Mouse (Mus musculus): ENCODE measurements around the gene Hnrnpab. TPM values are rescaled to one million over a fixed set of nuclear protein-coding genes. Genes with fewer than 3 reads are reported as not detected.
A peak's percentile ranks its signal among the peaks of the same experiment; 100 is the strongest.

The Hnrnpab gene
- total and polyA plus RNA-seq, 3 experiments: 893 to 2,181 (median 1,100) TPM

GRCm38 (mm10) chr11:51595459-51596083, 11.1 kb downstream of the Hnrnpab start:
- no peak for TF ChIP-seq KAT2A (IDR thresholded peaks at IDR 0.05; ENCODE audit: insufficient replicate concordance, low read length)
- TF ChIP-seq MXI1 (IDR thresholded peaks at IDR 0.05; ENCODE audit: low read depth, low read length): 0 out of 2 replicates have a peak, but pooled peaks have one; percentile 47
- no peak for TF ChIP-seq ZKSCAN1 (IDR thresholded peaks at IDR 0.05; ENCODE audit: borderline replicate concordance, low read depth, low read length)
- peak; percentile 77 for TF ChIP-seq ZMIZ1 (IDR thresholded peaks at IDR 0.05; ENCODE audit: low read depth, low read length)
- TF ChIP-seq CTCF (conservative IDR thresholded peaks at IDR 0.05 in 1 of 2, IDR thresholded peaks at IDR 0.05 in 1 of 2; ENCODE audit: low read depth in 2 of 2, low read length in 2 of 2): no peak
- TF ChIP-seq CHD1 (IDR thresholded peaks at IDR 0.05; ENCODE audit: low read depth, low read length): peak; percentile 78; the same call in 1 of the 2 replicates
- TF ChIP-seq TCF12 (IDR thresholded peaks at IDR 0.05; ENCODE audit: low read depth, low read length): no peak
- TF ChIP-seq USF2 (conservative IDR thresholded peaks at IDR 0.05; ENCODE audit: low read depth, low read length): no peak
- no peak for TF ChIP-seq NRF1 (IDR thresholded peaks at IDR 0.05; ENCODE audit: low read depth, low read length)
- peak; percentile 59 for TF ChIP-seq MAX (IDR thresholded peaks at IDR 0.05; ENCODE audit: low read length)
- TF ChIP-seq GABPA (IDR thresholded peaks at IDR 0.05; ENCODE audit: insufficient replicate concordance, low read depth, low read length): no peak
- TF ChIP-seq ZNF384 (IDR thresholded peaks at IDR 0.05; ENCODE audit: low read depth, low read length): no peak
- no peak for TF ChIP-seq POLR2A (IDR thresholded peaks at IDR 0.05; ENCODE audit: low read depth, low read length)
- 0 out of 2 replicates have a peak, but pooled peaks have one; percentile 28 for TF ChIP-seq MAFK (IDR thresholded peaks at IDR 0.05; ENCODE audit: insufficient replicate concordance, low read length)
- TF ChIP-seq HCFC1 (IDR thresholded peaks at IDR 0.05; ENCODE audit: low read depth, low read length): no peak
- no peak for TF ChIP-seq USF1 (IDR thresholded peaks at IDR 0.05; ENCODE audit: low read depth, low read length)
- peak; percentile 71 for TF ChIP-seq CHD2 (IDR thresholded peaks at IDR 0.05; ENCODE audit: low read length)
- peak; percentile 34; the same call in 1 of the 2 replicates for TF ChIP-seq RCOR1 (conservative IDR thresholded peaks at IDR 0.05; ENCODE audit: low read depth, low read length)
- no peak for TF ChIP-seq JUN (IDR thresholded peaks at IDR 0.05; ENCODE audit: insufficient read depth, low read depth, low read length)
- TF ChIP-seq ETS1 (conservative IDR thresholded peaks at IDR 0.05; ENCODE audit: low read depth, low read length): no peak
- TF ChIP-seq SIN3A (IDR thresholded peaks at IDR 0.05; ENCODE audit: low read length): peak; percentile 59; the same call in 1 of the 2 replicates
- peak; percentile 44; the same call in 1 of the 2 replicates for TF ChIP-seq BHLHE40 (IDR thresholded peaks at IDR 0.05; ENCODE audit: low read depth, low read length)
- TF ChIP-seq SMC3 (IDR thresholded peaks at IDR 0.05; ENCODE audit: low read depth, low read length): no peak; the same call in 1 of the 2 replicates
- TF ChIP-seq ELF1 (IDR thresholded peaks at IDR 0.05; ENCODE audit: low read depth, low read length): no peak
- TF ChIP-seq EP300 (IDR thresholded peaks at IDR 0.05; ENCODE audit: low read length): no peak
- TF ChIP-seq NELFE (IDR thresholded peaks at IDR 0.05; ENCODE audit: low read depth, low read length): peak; percentile 45; the same call in 1 of the 2 replicates
- TF ChIP-seq PAX5 (IDR thresholded peaks at IDR 0.05; ENCODE audit: low read length): no peak
- no peak for TF ChIP-seq IRF4 (IDR thresholded peaks at IDR 0.05; ENCODE audit: low read depth, low read length)
- peak; percentile 27; the same call in 1 of the 2 replicates for TF ChIP-seq MYC (IDR thresholded peaks at IDR 0.05; ENCODE audit: low read depth, low read length)
- no peak for TF ChIP-seq RAD21 (IDR thresholded peaks at IDR 0.05; ENCODE audit: low read depth, low read length)
- TF ChIP-seq ZC3H11A (IDR thresholded peaks at IDR 0.05; ENCODE audit: low read depth, low read length): no peak
- no peak for TF ChIP-seq TBP (conservative IDR thresholded peaks at IDR 0.05; ENCODE audit: low read depth, low read length)
- no peak for TF ChIP-seq UBTF (IDR thresholded peaks at IDR 0.05; ENCODE audit: low read depth, low read length)
- TF ChIP-seq POLR2AphosphoS2 (IDR thresholded peaks at IDR 0.05; ENCODE audit: low read depth, low read length): peak; percentile 87; the same call in 1 of the 2 replicates
- 0 out of 2 replicates have a peak, but pooled peaks have one; percentile 12 for TF ChIP-seq JUND (conservative IDR thresholded peaks at IDR 0.05; ENCODE audit: low read depth, low read length)
- TF ChIP-seq E2F4 (IDR thresholded peaks at IDR 0.05; ENCODE audit: insufficient replicate concordance, low read depth, low read length): 0 out of 2 replicates have a peak, but pooled peaks have one; percentile 43
- no peak for TF ChIP-seq MEF2A (IDR thresholded peaks at IDR 0.05; ENCODE audit: borderline replicate concordance, low read depth, low read length)
- 0 out of 2 replicates have a peak, but pooled peaks have one; percentile 22 for TF ChIP-seq MAZ (IDR thresholded peaks at IDR 0.05; ENCODE audit: low read depth, low read length)
- no peak overlapping the region for H3K4me2 ChIP-seq (ENCODE audit: insufficient read depth, low read depth, poor library complexity, severe bottlenecking)
- in situ Hi-C loops (cut with MboI; ENCODE audit: low pct_ligation_motif_present, low pct_unique_long_range_greater_than_20kb, low sequenced_read_pairs) (no loop called here), dilution Hi-C loops (cut with MboI; ENCODE audit: extremely low pct_ligation_motif_present, extremely low pct_unique_long_range_greater_than_20kb, low sequenced_read_pairs) (no loop called here)
- H3K9ac ChIP-seq (ENCODE audit: insufficient read depth, low read depth): no peak overlapping the region
- H3K79me2 ChIP-seq (replicated peaks; ENCODE audit: control insufficient read depth, extremely low read depth, insufficient read depth, poor library complexity, severe bottlenecking): peaks cover 9% of the 10 kb centered on the region
- no peak overlapping the region for H3K4me3 ChIP-seq (replicated peaks in 1 of 3; ENCODE audit: low read depth in 2 of 3, low read length in 2 of 3, poor library complexity in 1 of 3)
- H3K27me3 ChIP-seq (replicated peaks): no peaks in the 10 kb centered on the region
- DNase-seq (ENCODE audit: extremely low read depth): no peak
- no peaks in the 10 kb centered on the region for H3K9me3 ChIP-seq (replicated peaks; ENCODE audit: low read length)
- peaks cover 91 to 98% of the 10 kb centered on the region in 2 experiments for H3K36me3 ChIP-seq (replicated peaks in 1 of 2; ENCODE audit: control insufficient read depth in 1 of 2, insufficient read depth in 1 of 2, low read length in 1 of 2)
- no peak overlapping the region for H3K27ac ChIP-seq (ENCODE audit: insufficient read depth, low read depth)
- H3K4me1 ChIP-seq (ENCODE audit: control insufficient read depth in 1 of 2, insufficient read depth in 2 of 2): peaks cover 0 to 22% of the 10 kb centered on the region in 2 experiments; a peak in 1 of 4 replicates
